Mouse (Mus musculus): ENCODE data around the gene Slc25a18. TPM values are rescaled to one million over a fixed set of nuclear protein-coding genes. Genes with fewer than 3 reads are reported as not detected.

The Slc25a18 gene
- polyA plus RNA-seq, 1 experiment, result not detected

DNA sequence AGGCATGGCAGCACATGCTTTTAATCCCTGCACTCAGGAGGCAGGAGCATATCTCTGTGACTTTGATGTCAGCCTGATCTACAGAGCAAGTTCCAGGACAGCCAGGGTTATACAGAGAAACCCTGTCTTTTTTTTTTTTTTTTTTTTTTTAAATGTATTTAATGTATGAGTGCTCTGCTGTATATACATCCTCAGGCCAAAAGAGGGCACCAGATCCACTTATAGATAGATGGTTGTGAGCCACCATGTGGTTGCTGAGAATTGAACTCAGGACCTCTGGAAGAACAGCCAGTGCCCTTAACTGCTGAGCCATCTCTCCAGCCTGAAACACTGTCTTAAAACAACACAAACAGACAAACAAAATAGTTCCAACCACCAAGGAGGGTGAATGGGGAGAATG, 15.5 kb downstream of the Slc25a18 start:
- Histone ChIP-seq H3K4me3 (ENCODE audit: low read depth, low read length) (no peak overlapping the region), H3K27ac (ENCODE audit: insufficient read depth, low read length) (no peak overlapping the region), H3K27me3 (ENCODE audit: control insufficient read depth, insufficient read depth, low read length, poor library complexity, severe bottlenecking) (no peaks in the 10 kb centered on the region)

DNA sequence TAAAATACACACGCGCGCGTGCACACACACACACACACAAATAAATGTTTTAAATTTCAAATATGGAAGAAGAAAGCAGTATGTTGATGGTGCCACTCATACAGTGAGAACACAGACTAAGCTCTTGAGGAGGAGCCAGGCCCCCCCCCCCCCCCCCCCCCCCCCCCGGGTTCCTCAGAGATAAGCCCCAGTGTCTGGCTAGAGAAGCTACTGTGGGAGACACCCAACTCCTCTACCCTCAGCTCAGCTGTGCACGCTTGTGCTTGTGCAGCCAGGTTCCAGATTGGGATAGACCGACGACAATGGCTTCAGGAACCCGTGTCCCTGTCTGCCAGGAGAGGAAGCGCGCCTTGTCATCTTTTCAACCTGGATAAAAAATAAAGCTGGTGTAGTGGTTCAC, 16.8 kb downstream of the Slc25a18 start:
- no peaks in the 10 kb centered on the region for H3K4me1 ChIP-seq (ENCODE audit: control insufficient read depth, insufficient read depth, low read length)
- H3K9me3 ChIP-seq (replicated peaks; ENCODE audit: control insufficient read depth, insufficient read depth, low read length, poor library complexity, severe bottlenecking), result no peaks in the 10 kb centered on the region
- H3K36me3 ChIP-seq (ENCODE audit: control insufficient read depth, insufficient read depth, low read length, poor library complexity, severe bottlenecking), result peaks cover under 1% of the 10 kb centered on the region; the same call in 1 of the 2 replicates
- TF ChIP-seq EP300 (IDR thresholded peaks at IDR 0.05; ENCODE audit: insufficient read depth, low read depth, low read length) (no peak), CTCF (IDR thresholded peaks at IDR 0.05; ENCODE audit: low read depth, low read length) (no peak)
- no peaks in the 10 kb centered on the region for H3K27me3 ChIP-seq (ENCODE audit: control insufficient read depth, insufficient read depth, low read length, poor library complexity, severe bottlenecking)
- H3K9ac ChIP-seq (ENCODE audit: low read depth, poor library complexity, severe bottlenecking), result no peak overlapping the region
- H3K27ac ChIP-seq (ENCODE audit: insufficient read depth, low read length), result no peak overlapping the region
- H3K4me3 ChIP-seq (ENCODE audit: low read depth, low read length), result no peak overlapping the region

More for the DNA sequence above, 15.5 kb downstream of the Slc25a18 start:
- TF ChIP-seq EP300 (IDR thresholded peaks at IDR 0.05; ENCODE audit: insufficient read depth, low read depth, low read length) (no peak), POLR2A (IDR thresholded peaks at IDR 0.05; ENCODE audit: insufficient read depth, low read length) (no peak), CTCF (IDR thresholded peaks at IDR 0.05; ENCODE audit: low read depth, low read length) (no peak)
- Histone ChIP-seq H3K9ac (ENCODE audit: low read depth, poor library complexity, severe bottlenecking) (no peak overlapping the region), H3K36me3 (ENCODE audit: control insufficient read depth, insufficient read depth, low read length, poor library complexity, severe bottlenecking) (no peaks in the 10 kb centered on the region; the same call in 1 of the 2 replicates), H3K4me1 (ENCODE audit: control insufficient read depth, insufficient read depth, low read length) (no peaks in the 10 kb centered on the region), H3K9me3 (replicated peaks; ENCODE audit: control insufficient read depth, insufficient read depth, low read length, poor library complexity, severe bottlenecking) (no peaks in the 10 kb centered on the region)

DNA sequence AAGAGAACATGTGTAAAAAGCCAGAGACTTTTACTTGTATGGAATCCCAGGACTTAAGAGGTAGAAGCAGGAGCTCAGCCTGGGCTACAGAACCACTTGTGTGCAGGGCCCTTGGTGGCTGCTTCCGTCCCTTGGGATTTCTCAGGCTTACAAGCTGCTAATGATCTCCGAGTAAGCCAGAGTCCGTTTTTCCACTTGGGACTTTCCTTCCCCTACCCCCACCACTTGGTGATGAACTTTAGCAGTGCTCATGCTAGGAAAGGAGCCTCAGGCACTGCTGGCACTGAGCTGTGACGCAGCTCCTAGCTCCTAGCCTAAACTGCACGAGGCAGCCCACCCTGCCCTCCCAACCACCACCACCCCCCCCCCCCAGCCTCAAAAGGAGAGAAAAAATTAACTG, 17.3 kb downstream of the Slc25a18 start:
- Histone ChIP-seq H3K4me1 (ENCODE audit: control insufficient read depth, insufficient read depth, low read length) (no peaks in the 10 kb centered on the region), H3K4me3 (ENCODE audit: low read depth, low read length) (no peak overlapping the region), H3K9me3 (replicated peaks; ENCODE audit: control insufficient read depth, insufficient read depth, low read length, poor library complexity, severe bottlenecking) (no peaks in the 10 kb centered on the region), H3K9ac (ENCODE audit: low read depth, poor library complexity, severe bottlenecking) (no peak overlapping the region), H3K27ac (ENCODE audit: insufficient read depth, low read length) (no peak overlapping the region), H3K27me3 (ENCODE audit: control insufficient read depth, insufficient read depth, low read length, poor library complexity, severe bottlenecking) (no peaks in the 10 kb centered on the region), H3K36me3 (ENCODE audit: control insufficient read depth, insufficient read depth, low read length, poor library complexity, severe bottlenecking) (peaks cover 5% of the 10 kb centered on the region; the same call in 1 of the 2 replicates)
- TF ChIP-seq CTCF (IDR thresholded peaks at IDR 0.05; ENCODE audit: low read depth, low read length), result no peak
- no peak for TF ChIP-seq POLR2A (IDR thresholded peaks at IDR 0.05; ENCODE audit: insufficient read depth, low read length)
- TF ChIP-seq EP300 (IDR thresholded peaks at IDR 0.05; ENCODE audit: insufficient read depth, low read depth, low read length), result no peak

DNA sequence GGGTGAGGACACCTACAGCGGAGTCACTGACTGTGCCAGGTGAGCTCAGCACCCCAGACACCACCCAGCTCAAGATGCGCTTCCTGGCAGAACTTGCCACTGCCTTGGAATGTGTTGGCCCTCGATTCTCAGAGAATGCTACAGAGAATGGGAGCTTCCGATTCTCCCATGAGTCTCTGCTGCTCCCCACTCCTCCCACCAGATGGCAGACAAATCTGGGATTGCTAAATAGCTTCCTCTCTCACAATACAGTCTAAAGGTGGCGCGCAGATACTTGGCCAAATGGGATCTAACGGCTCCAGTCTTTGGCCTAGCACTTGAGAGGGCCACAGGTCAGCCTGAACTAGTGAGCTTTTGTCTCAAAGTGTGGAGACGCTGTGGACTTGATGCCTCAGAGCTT, 19.6 kb downstream of the Slc25a18 start:
- Histone ChIP-seq H3K9me3 (replicated peaks; ENCODE audit: control insufficient read depth, insufficient read depth, low read length, poor library complexity, severe bottlenecking) (no peaks in the 10 kb centered on the region), H3K9ac (ENCODE audit: low read depth, poor library complexity, severe bottlenecking) (no peak overlapping the region), H3K27me3 (ENCODE audit: control insufficient read depth, insufficient read depth, low read length, poor library complexity, severe bottlenecking) (no peaks in the 10 kb centered on the region), H3K36me3 (ENCODE audit: control insufficient read depth, insufficient read depth, low read length, poor library complexity, severe bottlenecking) (peaks cover 22% of the 10 kb centered on the region), H3K4me3 (ENCODE audit: low read depth, low read length) (no peak overlapping the region), H3K27ac (ENCODE audit: insufficient read depth, low read length) (no peak overlapping the region), H3K4me1 (ENCODE audit: control insufficient read depth, insufficient read depth, low read length) (no peaks in the 10 kb centered on the region)
- TF ChIP-seq POLR2A (IDR thresholded peaks at IDR 0.05; ENCODE audit: insufficient read depth, low read length) (no peak), EP300 (IDR thresholded peaks at IDR 0.05; ENCODE audit: insufficient read depth, low read depth, low read length) (no peak), CTCF (IDR thresholded peaks at IDR 0.05; ENCODE audit: low read depth, low read length) (peak; percentile 12)

DNA sequence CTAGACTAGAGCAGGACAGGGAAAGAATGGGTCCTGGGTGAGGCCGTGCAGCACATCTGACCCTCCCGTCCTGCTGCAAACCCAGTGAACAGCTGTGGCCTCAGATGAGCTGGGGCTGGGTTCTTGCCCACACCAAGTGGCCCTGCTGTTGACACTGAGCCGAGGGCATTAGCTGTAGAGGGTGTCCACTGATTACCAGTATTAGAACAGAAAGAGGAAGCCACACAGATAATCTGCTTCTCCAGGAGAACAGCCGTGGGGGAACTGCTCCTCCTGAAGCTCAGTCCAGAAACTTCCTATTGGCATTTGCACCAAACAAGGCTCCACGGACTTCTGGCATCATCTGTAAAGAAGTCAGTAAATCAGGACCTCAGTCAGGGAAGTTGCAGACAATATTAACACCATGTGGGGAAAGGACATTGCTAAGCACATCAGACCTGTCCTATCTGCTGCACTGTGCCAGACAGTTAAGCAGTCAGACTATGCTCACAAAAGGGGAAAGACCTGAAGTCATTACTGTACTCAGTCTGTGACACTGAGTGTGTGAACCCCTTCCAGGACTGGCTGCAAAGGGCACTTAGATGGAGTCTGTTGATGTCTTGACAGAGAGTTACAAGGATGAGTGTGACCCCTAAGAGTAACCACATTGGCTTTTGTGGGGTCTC, 22.2 kb downstream of the Slc25a18 start:
- no peak for TF ChIP-seq POLR2A (IDR thresholded peaks at IDR 0.05; ENCODE audit: insufficient read depth, low read length)
- TF ChIP-seq CTCF (IDR thresholded peaks at IDR 0.05; ENCODE audit: low read depth, low read length), result no peak
- no peak for TF ChIP-seq EP300 (IDR thresholded peaks at IDR 0.05; ENCODE audit: insufficient read depth, low read depth, low read length)
- H3K9me3 ChIP-seq (replicated peaks; ENCODE audit: control insufficient read depth, insufficient read depth, low read length, poor library complexity, severe bottlenecking), result no peaks in the 10 kb centered on the region
- no peaks in the 10 kb centered on the region for H3K27me3 ChIP-seq (ENCODE audit: control insufficient read depth, insufficient read depth, low read length, poor library complexity, severe bottlenecking)
- H3K36me3 ChIP-seq (ENCODE audit: control insufficient read depth, insufficient read depth, low read length, poor library complexity, severe bottlenecking), result peaks cover 22% of the 10 kb centered on the region
- no peaks in the 10 kb centered on the region for H3K4me1 ChIP-seq (ENCODE audit: control insufficient read depth, insufficient read depth, low read length)
- H3K4me3 ChIP-seq (ENCODE audit: low read depth, low read length), result no peak overlapping the region
- no peak overlapping the region for H3K9ac ChIP-seq (ENCODE audit: low read depth, poor library complexity, severe bottlenecking)
- H3K27ac ChIP-seq (ENCODE audit: insufficient read depth, low read length), result no peak overlapping the region

DNA sequence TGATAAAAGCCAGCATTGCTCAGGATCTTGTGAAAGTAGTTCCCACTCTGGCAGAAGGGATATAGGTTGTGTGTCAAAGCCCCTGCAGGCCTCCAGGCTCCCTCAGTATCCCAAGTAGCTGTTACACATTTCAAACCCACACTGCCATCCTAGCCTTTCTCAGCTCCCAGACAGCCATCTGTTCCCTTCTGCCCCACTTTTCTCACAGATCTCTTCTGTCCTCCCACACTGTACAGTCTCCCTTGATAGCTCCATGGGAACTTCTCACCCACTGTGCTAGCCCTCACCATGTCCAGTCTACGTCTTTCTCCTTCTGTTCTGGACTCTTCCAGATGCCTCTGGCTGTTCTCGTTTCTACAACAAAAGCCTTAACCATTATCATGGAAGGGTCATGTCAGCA, 22.7 kb downstream of the Slc25a18 start:
- H3K9ac ChIP-seq (ENCODE audit: low read depth, poor library complexity, severe bottlenecking), result no peak overlapping the region
- no peaks in the 10 kb centered on the region for H3K9me3 ChIP-seq (replicated peaks; ENCODE audit: control insufficient read depth, insufficient read depth, low read length, poor library complexity, severe bottlenecking)
- no peak overlapping the region for H3K27ac ChIP-seq (ENCODE audit: insufficient read depth, low read length)
- no peak for TF ChIP-seq EP300 (IDR thresholded peaks at IDR 0.05; ENCODE audit: insufficient read depth, low read depth, low read length)
- no peak for TF ChIP-seq CTCF (IDR thresholded peaks at IDR 0.05; ENCODE audit: low read depth, low read length)
- TF ChIP-seq POLR2A (IDR thresholded peaks at IDR 0.05; ENCODE audit: insufficient read depth, low read length), result no peak
- H3K27me3 ChIP-seq (ENCODE audit: control insufficient read depth, insufficient read depth, low read length, poor library complexity, severe bottlenecking), result no peaks in the 10 kb centered on the region
- no peak overlapping the region for H3K4me3 ChIP-seq (ENCODE audit: low read depth, low read length)
- H3K4me1 ChIP-seq (ENCODE audit: control insufficient read depth, insufficient read depth, low read length), result no peaks in the 10 kb centered on the region
- peaks cover 27% of the 10 kb centered on the region for H3K36me3 ChIP-seq (ENCODE audit: control insufficient read depth, insufficient read depth, low read length, poor library complexity, severe bottlenecking)

All from ES-Bruce4 (cell line).